Mouse (Mus musculus) intestine, postnatal 0 days (tissue): ENCODE results near the gene Epha2. TPM values are rescaled to one million over a fixed set of nuclear protein-coding genes. Genes with fewer than 3 reads are reported as not detected.

ENCODE experiments used
- ATAC-seq: fragments of 200-750 bp; cut with Nextera tagmentation; 2 replicates; pipeline ENCODE4 v1.8.0; 2017; ENCODE audit warnings: mild to moderate bottlenecking, moderate TSS enrichment, moderate library complexity
- H3K27ac ChIP-seq: fragments of 300-500 bp; sonication (generic); 2 replicates; pipeline ENCODE4 v1.5.1; 2014; ENCODE audit warnings: mild to moderate bottlenecking, low read depth, low read length, moderate library complexity
- H3K27me3 ChIP-seq: fragments of 300-500 bp; sonication (generic); replicated peaks from 2 replicates; pipeline ENCODE4 v1.6.1; 2014; ENCODE audit warnings: low read length, mixed read lengths; ENCODE audit not compliant: control insufficient read depth, insufficient read depth
- H3K36me3 ChIP-seq: fragments of 300-500 bp; sonication (generic); 2 replicates; pipeline ENCODE4 v1.6.1; 2014; ENCODE audit warnings: mild to moderate bottlenecking, moderate library complexity; ENCODE audit not compliant: control insufficient read depth, insufficient read depth
- H3K4me1 ChIP-seq: fragments of 300-500 bp; sonication (generic); replicated peaks from 2 replicates; pipeline ENCODE4 v1.6.1; 2014; ENCODE audit warnings: antibody characterized with exemption, low read length, mixed read lengths; ENCODE audit not compliant: control insufficient read depth, insufficient read depth
- H3K4me2 ChIP-seq: fragments of 300-500 bp; sonication (generic); replicated peaks from 2 replicates; pipeline ENCODE4 v1.6.1; 2014; ENCODE audit warnings: low read depth, mild to moderate bottlenecking, moderate library complexity
- H3K4me3 ChIP-seq: fragments of 300-500 bp; sonication (generic); 2 replicates; pipeline ENCODE4 v1.5.1; 2014; ENCODE audit warnings: low read depth, low read length
- H3K9ac ChIP-seq: fragments of 300-500 bp; sonication (generic); 2 replicates; pipeline ENCODE4 v1.6.1; 2014; ENCODE audit warnings: mild to moderate bottlenecking, low read depth, low read length
- H3K9me3 ChIP-seq: fragments of 300-500 bp; sonication (generic); 2 replicates; pipeline ENCODE4 v1.6.1; 2016; ENCODE audit warnings: mixed run types; ENCODE audit not compliant: control insufficient read depth
- CTCF ChIP-seq: sonication (generic); IDR thresholded peaks from 2 replicates; pipeline ENCODE4 v1.5.1; 2016; ENCODE audit warnings: low read depth, mild to moderate bottlenecking, control low read depth, antibody characterized with exemption, moderate library complexity
- WGBS: fragments of 180-500 bp; shearing (Covaris S2); extraction: QIAGEN DNeasy Blood & Tissue Kit; methylation state at CpG from one replicate; pipeline ENCODE4 v1.1.7; 2014; 5-methylcytosine and 5-hydroxymethylcytosine counted together
- polyA plus RNA-seq: library from polyadenylated mRNA; unstranded; fragments of >200 nt; fragmentation: Nextera tagmentation; extraction: Ambion mirVana; gene quantifications from 2 replicates; pipeline ENCODE4 v1.2.1, GENCODE M21; 2015

Gene Epha2
- polyA plus RNA-seq, 1 experiment from 2014 or later, result 5.6 TPM

DNA sequence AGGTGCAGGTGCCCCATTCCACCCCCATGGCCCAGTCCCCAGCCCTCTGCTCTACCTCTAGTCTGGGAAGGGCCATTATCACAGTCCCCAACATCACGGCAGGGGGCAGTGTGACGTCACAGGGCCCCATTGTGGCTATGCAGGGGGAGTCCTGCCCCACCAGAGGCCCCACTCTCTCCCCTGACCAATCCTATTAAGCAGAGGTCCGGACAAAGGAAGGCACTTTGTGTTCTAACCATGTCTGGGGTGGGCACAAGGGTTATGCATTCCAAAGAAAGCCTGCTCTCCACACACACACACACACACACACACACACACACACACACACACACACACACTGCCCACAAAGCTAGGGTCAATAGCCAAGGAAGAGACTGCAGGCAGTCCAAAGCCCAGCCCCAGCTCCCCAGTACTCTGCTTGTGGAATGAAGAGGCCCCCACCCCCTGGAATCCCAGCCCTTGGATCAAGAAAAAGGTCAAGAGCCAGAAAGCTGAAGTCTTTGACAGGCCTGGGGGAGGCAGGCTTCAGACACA is 34.3 kb downstream of the Epha2 start:
- Histone ChIP-seq H3K4me2 (no peak overlapping the region), H3K9ac (no peak overlapping the region), H3K4me1 (0 out of 2 replicates have a peak, but pooled peaks cover 3% of the 10 kb centered on the region), H3K36me3 (no peaks in the 10 kb centered on the region; the same call in 1 of the 2 replicates), H3K27ac (no peak overlapping the region), H3K4me3 (no peak overlapping the region), H3K27me3 (no peaks in the 10 kb centered on the region), H3K9me3 (no peaks in the 10 kb centered on the region)
- 41% methylated on average over 3 of the region's 3 CpGs for WGBS
- no peak for TF ChIP-seq CTCF
- ATAC-seq, result no peak

DNA sequence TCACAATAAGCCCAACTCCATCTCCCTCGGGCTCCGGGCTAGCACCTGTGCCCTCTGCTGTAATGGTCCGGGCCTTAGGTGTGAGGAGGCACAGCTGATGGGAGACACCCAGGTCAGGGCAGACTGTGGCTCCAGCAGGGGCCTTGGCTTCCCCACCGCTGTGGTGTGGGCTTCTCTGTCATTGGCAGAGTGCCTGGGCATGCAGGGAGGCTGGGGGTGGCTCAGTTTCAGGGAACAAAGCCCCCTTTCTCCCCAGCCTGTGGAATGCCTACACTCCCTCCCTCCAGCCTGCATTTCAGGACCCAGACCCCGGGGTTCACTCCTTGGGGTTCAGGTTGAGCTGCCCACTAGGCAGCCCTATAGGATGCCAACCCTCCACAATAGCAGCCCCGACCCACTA is 35.2 kb downstream of the Epha2 start:
- Histone ChIP-seq H3K36me3 (no peaks in the 10 kb centered on the region), H3K27me3 (no peaks in the 10 kb centered on the region), H3K4me3 (no peak overlapping the region), H3K4me1 (0 out of 2 replicates have a peak, but pooled peaks cover 3% of the 10 kb centered on the region), H3K9me3 (no peaks in the 10 kb centered on the region), H3K9ac (no peak overlapping the region), H3K27ac (no peak overlapping the region), H3K4me2 (no peak overlapping the region)
- no peak for TF ChIP-seq CTCF
- ATAC-seq, result no peak
- WGBS, result 78% methylated on average over 6 of the region's 6 CpGs

DNA sequence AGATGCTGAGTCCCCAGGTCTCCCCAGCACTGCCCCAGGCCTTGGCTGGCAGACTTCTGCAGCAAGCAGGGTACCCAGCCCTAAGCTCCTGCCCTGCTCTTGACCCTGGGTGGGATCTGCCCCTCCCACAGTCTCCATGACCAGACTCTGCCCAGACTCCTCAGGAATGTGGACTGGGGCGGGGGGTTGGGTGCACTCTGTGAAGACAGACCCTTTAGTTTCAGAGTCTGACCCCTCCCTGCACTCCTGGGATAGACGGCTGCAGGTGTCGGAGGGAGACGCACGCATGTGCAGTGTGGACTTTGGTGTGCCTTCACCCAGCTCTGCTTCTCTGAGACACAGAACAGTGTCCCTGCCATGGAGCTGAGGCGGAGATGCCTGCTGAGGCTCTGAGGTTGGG is 36.9 kb downstream of the Epha2 start:
- Histone ChIP-seq H3K9me3 (no peaks in the 10 kb centered on the region), H3K4me2 (peak overlapping the region; percentile 17; the same call in 1 of the 2 replicates), H3K27me3 (no peaks in the 10 kb centered on the region), H3K4me1 (0 out of 2 replicates have a peak, but pooled peaks cover 3% of the 10 kb centered on the region), H3K4me3 (no peak overlapping the region), H3K27ac (0 out of 2 replicates have a peak overlapping the region, but pooled peaks have one; percentile 8), H3K9ac (no peak overlapping the region), H3K36me3 (no peaks in the 10 kb centered on the region)
- peak; percentile 10; the same call in 1 of the 2 replicates for ATAC-seq
- TF ChIP-seq CTCF, result no peak
- WGBS, result 16% methylated on average over 6 of the region's 6 CpGs

DNA sequence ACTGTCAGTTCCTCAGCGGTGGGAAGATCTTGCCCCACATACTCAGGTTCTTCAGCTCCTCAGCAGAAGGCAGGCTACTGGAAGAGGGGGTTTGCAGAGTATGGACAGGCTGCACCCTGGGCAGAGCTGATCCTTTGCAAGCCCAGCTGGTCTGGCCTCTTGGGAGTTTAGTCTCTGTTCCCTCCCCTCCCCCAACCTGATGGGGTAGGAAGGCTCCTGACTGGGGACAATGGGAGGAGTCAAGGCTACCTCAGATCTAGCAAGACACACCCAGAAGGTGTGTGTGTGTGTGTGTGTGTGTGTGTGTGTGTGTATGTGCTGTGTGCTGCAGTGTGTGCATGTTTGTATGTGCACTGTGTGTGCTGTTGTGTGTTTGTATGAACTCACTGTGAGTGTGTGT is 37.8 kb downstream of the Epha2 start:
- Histone ChIP-seq H3K4me1 (0 out of 2 replicates have a peak, but pooled peaks cover 3% of the 10 kb centered on the region), H3K9ac (no peak overlapping the region), H3K27me3 (no peaks in the 10 kb centered on the region), H3K9me3 (no peaks in the 10 kb centered on the region), H3K4me2 (no peak overlapping the region), H3K36me3 (no peaks in the 10 kb centered on the region), H3K27ac (no peak overlapping the region), H3K4me3 (no peak overlapping the region)
- ATAC-seq, result peak; percentile 37; the same call in 1 of the 2 replicates
- WGBS, result 14% methylated on average over 1 of the region's 1 CpGs
- no peak for TF ChIP-seq CTCF

DNA sequence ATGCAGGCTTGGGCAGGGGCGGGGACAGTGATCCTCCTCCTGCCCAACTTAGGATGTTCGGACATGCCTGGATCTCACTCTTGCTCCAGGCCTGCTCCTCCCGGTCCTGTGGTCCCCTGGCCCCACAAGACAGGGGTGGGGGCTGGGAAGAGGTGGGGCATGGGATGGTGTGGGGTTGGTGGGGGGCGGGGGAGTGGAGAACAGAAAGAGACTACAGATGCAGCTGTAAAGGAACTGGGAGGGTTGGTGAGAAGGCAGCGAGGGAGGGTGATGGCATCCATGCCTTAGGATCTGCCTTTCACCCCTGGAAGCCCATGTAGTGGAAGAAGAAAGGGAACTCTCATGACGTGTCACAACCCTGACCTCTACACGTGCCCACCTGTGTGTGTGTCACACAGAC is 40.4 kb downstream of the Epha2 start:
- no peaks in the 10 kb centered on the region for H3K9me3 ChIP-seq
- TF ChIP-seq CTCF, result no peak
- no peak overlapping the region for H3K9ac ChIP-seq
- H3K36me3 ChIP-seq, result no peaks in the 10 kb centered on the region
- no peak overlapping the region for H3K27ac ChIP-seq
- 0 out of 2 replicates have a peak, but pooled peaks cover 3% of the 10 kb centered on the region for H3K4me1 ChIP-seq
- WGBS, result 69% methylated on average over 7 of the region's 7 CpGs
- no peak overlapping the region for H3K4me3 ChIP-seq
- no peak for ATAC-seq
- H3K4me2 ChIP-seq, result no peak overlapping the region
- no peaks in the 10 kb centered on the region for H3K27me3 ChIP-seq

DNA sequence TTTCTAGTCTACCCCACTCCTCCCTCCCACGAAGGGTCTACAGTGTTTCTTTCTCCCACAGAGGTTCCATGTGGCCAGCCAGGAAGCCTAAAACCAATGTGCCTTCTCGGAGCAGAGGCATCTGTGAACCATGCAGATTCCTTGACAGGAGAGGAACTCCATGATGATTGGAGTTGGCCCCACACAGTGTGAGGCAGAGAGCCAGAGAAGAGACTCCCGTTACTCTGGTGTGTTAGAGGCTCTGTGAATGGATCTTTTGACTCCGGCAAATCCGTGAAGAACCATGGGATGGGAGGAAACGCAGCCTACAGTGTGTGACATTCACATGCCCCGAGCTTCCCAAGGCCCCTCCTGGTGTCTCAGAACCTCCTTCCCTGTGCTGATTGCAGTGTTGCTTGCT is 42.5 kb downstream of the Epha2 start:
- no peak for ATAC-seq

More for the DNA sequence above, 42.5 kb downstream of the Epha2 start:
- 61% methylated on average over 7 of the region's 7 CpGs for WGBS
- Histone ChIP-seq H3K4me1 (peaks cover 7% of the 10 kb centered on the region), H3K4me3 (no peak overlapping the region), H3K36me3 (no peaks in the 10 kb centered on the region), H3K27ac (no peak overlapping the region), H3K9me3 (no peaks in the 10 kb centered on the region), H3K9ac (no peak overlapping the region), H3K4me2 (no peak overlapping the region), H3K27me3 (no peaks in the 10 kb centered on the region)
- TF ChIP-seq CTCF, result no peak
